Mouse (Mus musculus) ES-Bruce4 (cell line): ENCODE data around the gene Mrpl51.

ENCODE experiments used
- CTCF ChIP-seq: IDR thresholded peaks from one replicate; pipeline ENCODE4 v1.8.1; 2011; ENCODE audit warnings: low read depth, low read length
- POLR2A ChIP-seq: IDR thresholded peaks from one replicate; pipeline ENCODE4 v1.8.1; 2011; ENCODE audit warnings: low read length; ENCODE audit not compliant: insufficient read depth

DNA sequence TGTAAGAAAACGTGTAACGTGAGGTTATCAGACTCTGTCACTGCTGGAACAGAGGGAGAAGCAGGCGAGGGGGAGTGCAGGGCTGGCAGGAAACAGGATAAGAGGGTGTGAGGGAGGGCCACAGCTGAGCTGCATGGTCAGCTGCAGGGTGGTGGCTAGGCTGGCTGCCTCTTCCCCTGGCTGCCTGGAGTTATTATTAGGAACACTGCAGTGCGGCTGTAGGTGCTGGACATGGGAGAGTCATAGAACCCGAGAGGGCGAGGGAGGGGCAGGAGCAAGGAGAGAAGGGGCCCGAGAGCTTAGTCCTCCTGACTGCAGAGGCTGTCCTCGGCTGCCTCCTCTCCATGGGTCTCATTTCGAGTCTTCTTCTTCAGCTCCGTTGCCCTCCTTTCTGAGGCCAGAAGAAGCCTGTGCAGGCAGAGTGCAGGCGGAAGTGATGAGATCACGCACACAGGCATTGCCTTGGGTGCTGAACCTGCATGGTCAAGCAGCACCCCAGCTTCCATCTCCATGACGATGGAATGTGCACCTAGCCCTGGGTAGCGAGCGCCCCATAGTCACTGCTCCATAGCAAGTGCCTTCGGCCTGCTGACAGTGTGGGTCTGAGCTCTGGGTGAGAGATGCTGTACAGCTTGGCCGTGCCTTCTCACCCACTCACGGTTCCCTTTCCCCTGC lies 43.2 kb upstream of the Mrpl51 start:
- TF ChIP-seq CTCF, result no peak
- no peak for TF ChIP-seq POLR2A
